Mouse (Mus musculus): ENCODE results near the gene Cdon. TPM values are rescaled to one million over a fixed set of nuclear protein-coding genes. Genes with fewer than 3 reads are reported as not detected.
A peak's percentile ranks its signal among the peaks of the same experiment; 100 is the strongest.
"Not testable (repeated sequence)": the region's sequence is repeated elsewhere in the genome, so short reads cannot be mapped to it uniquely, and the experiment has no call there.

Cdon gene
- polyA plus RNA-seq, 1 experiment from 2014 or later = 11.7 TPM

DNA sequence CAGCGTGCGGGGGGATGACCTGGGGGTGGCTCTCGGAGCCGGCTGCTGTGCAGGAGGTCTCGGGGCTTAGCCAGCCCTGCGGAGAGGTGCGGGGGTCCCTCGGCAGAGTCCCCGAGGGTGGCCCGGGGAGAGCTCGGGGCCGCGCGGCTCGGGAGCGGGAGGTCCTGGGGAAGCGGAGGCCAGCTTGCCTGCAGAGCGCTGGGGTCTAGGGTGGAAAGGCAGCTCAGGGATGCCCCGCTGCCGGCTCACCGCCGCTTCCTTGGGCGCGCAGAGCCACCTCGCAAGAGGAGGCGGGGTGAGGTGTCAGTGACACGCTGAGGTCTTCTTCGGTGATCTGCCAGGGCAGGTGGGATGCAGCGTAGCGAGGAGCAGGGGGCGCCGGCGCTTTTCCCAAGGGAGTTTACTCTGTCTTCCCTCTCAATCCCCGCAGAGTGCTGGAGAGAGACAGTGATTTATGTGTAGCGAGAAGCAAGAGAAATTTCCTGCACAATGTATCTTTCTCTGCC, 855 bp downstream of the Cdon start:
- Histone ChIP-seq H3K27me3 (ENCODE audit: insufficient read depth, poor library complexity, severe bottlenecking) (peaks cover 45% of the 10 kb centered on the region), H3K9me3 (no peaks in the 10 kb centered on the region), H3K27ac (peak overlapping the region; percentile 98), H3K36me3 (no peaks in the 10 kb centered on the region), H3K4me1 (replicated peaks) (peaks cover 55% of the 10 kb centered on the region), H3K4me3 (peak overlapping the region; percentile 85)
- under 1% methylated on average over 35 of the region's 35 CpGs for WGBS
- DNase-seq (ENCODE audit: low spot score) = no peak

DNA sequence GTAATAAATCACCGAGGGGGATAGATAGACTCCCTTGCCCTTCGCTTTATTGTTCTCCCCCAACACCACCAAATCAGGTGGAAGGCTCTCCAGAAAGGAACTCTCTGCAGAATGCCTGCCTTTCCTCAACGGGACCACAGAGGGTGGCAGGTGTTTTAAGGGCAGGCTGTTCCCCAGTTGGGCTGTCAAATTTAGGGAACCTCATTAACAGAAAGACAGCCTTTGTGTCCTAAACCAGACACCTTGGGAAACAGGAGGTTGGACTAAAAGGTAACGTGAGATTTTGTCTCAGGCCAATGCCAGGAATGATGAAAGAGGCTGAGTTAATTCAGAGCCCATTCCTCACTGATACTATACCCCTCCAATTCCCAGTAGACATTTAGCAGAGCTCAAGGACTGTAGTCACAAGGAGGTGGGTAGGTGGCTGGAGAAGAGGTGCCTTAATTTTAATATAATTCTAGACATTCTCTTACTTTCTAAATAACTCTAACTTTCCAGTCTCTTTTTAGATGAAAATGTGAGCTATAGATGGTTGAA, 1.5 kb downstream of the Cdon start:
- Histone ChIP-seq H3K27me3 (ENCODE audit: insufficient read depth, poor library complexity, severe bottlenecking) (peaks cover 42% of the 10 kb centered on the region), H3K4me3 (peak overlapping the region; percentile 85), H3K9me3 (no peaks in the 10 kb centered on the region), H3K4me1 (replicated peaks) (peaks cover 57% of the 10 kb centered on the region), H3K36me3 (no peaks in the 10 kb centered on the region), H3K27ac (peak overlapping the region; percentile 98)
- 3% methylated on average over 4 of the region's 4 CpGs for WGBS
- DNase-seq (ENCODE audit: low spot score) = no peak

DNA sequence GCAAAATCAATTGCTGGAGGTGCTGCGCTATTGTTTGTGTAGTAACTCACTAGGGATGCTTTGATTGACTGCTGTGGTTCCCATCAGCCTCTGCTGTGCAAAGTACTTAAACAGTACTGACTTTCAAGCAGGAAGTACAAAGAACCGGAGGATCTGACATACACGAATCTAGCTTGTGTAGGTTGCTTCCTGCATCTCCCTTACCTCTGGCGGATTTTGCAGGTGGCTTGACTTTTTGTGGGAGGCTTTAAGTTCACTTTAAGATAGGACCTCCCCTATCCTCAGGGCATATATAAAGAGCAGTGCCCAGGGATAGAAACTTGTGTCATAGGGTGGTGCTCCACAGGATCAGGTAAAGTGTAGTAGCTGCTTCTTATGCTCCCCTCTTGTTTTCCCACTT, 2.3 kb downstream of the Cdon start:
- Histone ChIP-seq H3K27ac (peak overlapping the region; percentile 98), H3K4me3 (peak overlapping the region; percentile 85), H3K4me1 (replicated peaks) (peaks cover 65% of the 10 kb centered on the region), H3K36me3 (no peaks in the 10 kb centered on the region), H3K27me3 (ENCODE audit: insufficient read depth, poor library complexity, severe bottlenecking) (peaks cover 37% of the 10 kb centered on the region), H3K9me3 (no peaks in the 10 kb centered on the region)
- 7% methylated on average over 4 of the region's 4 CpGs for WGBS
- DNase-seq (ENCODE audit: low spot score) = no peak

DNA sequence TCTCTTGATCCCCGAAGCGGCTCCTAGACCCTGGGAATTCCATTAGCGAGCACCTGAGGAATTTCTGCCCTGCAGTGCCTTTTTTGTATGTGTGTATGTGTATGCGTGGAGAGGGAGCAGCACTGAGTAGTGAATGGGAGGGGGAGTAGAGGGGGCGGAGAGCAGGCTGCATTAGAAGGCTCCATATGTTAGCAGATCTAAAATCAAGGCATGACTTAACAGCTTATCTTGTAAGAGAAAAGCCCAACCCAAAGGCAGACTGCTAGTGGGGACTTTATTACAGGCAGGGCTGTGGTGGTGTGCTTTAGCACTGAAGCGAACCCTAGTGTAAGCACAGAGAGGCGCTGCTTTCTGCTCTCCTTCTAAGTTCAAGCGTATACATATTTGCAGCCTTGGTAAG, 3.7 kb downstream of the Cdon start:
- Histone ChIP-seq H3K27ac (peak overlapping the region; percentile 57), H3K27me3 (ENCODE audit: insufficient read depth, poor library complexity, severe bottlenecking) (peaks cover 23% of the 10 kb centered on the region), H3K4me3 (peak overlapping the region; percentile 85), H3K4me1 (replicated peaks) (peaks cover 67% of the 10 kb centered on the region), H3K9me3 (no peaks in the 10 kb centered on the region), H3K36me3 (no peaks in the 10 kb centered on the region)
- peak; percentile 70 for DNase-seq (ENCODE audit: low spot score)
- WGBS = 8% methylated on average over 8 of the region's 8 CpGs

DNA sequence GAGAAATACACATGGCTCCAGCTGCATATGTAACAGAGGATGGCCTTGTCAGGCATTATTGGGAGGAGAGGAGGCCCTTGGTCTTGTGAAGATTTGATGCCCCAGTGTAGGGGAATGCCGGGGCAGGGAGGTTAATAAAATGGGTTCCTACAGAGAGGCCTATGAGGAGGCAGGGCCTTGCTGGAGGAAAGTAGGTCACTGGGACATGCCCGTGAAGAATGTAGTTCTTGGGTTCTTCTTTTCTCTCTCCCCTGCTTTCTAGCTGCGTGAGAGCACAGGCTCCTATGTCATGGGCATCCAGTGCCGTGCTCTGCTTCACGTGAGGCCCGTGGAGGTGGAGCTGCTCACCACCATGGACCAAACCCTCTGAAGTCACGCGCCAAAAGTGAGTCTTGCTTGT, 9.5 kb downstream of the Cdon start:
- WGBS = 84% methylated on average over 8 of the region's 8 CpGs

DNA sequence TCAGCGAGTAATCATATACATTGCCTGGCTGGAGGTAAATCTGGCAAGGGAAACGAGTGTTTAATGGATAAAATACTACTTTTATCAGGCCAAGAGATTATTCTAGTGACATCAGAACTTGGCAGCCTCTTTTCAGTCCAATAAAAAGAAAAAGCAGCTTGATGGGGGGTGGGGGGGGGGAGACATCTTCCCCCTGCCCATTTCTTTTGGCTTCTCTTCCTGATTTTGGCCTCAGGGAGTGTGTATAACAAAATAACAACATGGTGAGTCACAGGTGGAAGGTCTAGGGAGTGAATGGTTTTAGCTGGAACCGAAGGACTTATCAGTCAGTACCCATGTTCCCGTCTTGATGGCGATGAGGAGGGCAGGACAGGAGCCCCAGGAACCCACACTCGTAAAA, 10.5 kb downstream of the Cdon start:
- no peak overlapping the region for H3K27ac ChIP-seq
- peaks cover 67% of the 10 kb centered on the region for H3K4me1 ChIP-seq (replicated peaks)
- no peak overlapping the region for H3K4me3 ChIP-seq
- no peak for DNase-seq (ENCODE audit: low spot score)
- no peaks in the 10 kb centered on the region for H3K9me3 ChIP-seq
- peaks cover 13% of the 10 kb centered on the region for H3K27me3 ChIP-seq (ENCODE audit: insufficient read depth, poor library complexity, severe bottlenecking)
- H3K36me3 ChIP-seq = 0 out of 2 replicates have a peak, but pooled peaks cover 4% of the 10 kb centered on the region
- 82% methylated on average over 6 of the region's 6 CpGs for WGBS

More for the DNA sequence above, 9.5 kb downstream of the Cdon start:
- Histone ChIP-seq H3K27me3 (ENCODE audit: insufficient read depth, poor library complexity, severe bottlenecking) (peaks cover 18% of the 10 kb centered on the region), H3K36me3 (0 out of 2 replicates have a peak, but pooled peaks cover 4% of the 10 kb centered on the region), H3K9me3 (no peaks in the 10 kb centered on the region), H3K4me1 (replicated peaks) (peaks cover 68% of the 10 kb centered on the region), H3K4me3 (no peak overlapping the region), H3K27ac (no peak overlapping the region)
- no peak for DNase-seq (ENCODE audit: low spot score)

DNA sequence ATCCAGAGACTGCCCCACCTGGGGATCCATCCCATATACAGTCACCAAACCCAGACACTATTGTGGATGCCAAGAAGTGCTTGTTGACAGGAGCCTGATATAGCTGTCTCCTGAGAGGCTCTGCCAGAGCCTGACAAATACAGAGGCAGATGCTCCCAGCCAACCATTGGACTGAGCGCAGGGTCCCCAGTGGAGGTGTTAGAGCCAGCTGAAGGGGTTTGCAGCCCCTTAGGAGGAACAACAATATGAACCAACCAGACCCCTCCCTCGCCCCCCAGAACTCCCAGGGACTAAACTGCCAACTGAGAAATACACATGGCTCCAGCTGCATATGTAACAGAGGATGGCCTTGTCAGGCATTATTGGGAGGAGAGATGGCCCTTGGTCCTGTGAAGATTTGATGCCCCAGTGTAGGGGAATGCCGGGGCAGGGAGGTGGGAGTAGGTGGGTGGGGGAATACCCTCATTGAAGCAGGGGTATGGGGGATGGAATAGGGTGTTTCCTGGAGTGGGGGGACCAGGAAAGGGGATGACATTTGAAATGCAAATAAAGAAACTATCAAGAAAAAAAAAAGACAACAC, 11.9 kb downstream of the Cdon start:
- peaks cover 60% of the 10 kb centered on the region for H3K4me1 ChIP-seq (replicated peaks)
- DNase-seq (ENCODE audit: low spot score); H3K9me3 ChIP-seq; H3K27ac ChIP-seq; H3K36me3 ChIP-seq; H3K4me3 ChIP-seq: not testable (repeated sequence)
- 47% methylated on average over 3 of the region's 3 CpGs for WGBS
- H3K27me3 ChIP-seq (ENCODE audit: insufficient read depth, poor library complexity, severe bottlenecking) = peaks cover 17% of the 10 kb centered on the region; the same call in 1 of the 2 replicates

DNA sequence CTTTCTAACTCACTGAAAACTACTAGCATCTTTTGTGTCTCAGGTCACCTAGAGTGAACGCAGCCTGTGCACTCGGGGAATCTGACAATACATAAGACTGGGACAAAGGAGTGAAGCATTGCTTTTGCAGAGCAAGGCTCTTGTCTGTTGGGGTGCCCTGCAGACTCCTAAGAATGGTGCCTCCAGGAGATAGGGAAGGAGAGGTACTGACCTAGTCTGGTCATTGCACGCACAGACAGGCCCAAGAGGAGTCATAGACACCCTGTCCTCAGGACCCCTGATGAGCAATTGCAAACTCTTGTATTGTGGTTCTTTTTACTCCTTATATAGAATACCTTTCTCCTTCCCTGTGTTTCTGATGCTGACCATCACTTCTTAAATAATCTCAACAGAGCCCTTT, 13.4 kb downstream of the Cdon start:
- Histone ChIP-seq H3K27ac (no peak overlapping the region), H3K27me3 (ENCODE audit: insufficient read depth, poor library complexity, severe bottlenecking) (peaks cover 33% of the 10 kb centered on the region), H3K4me3 (no peak overlapping the region), H3K9me3 (no peaks in the 10 kb centered on the region), H3K36me3 (0 out of 2 replicates have a peak, but pooled peaks cover 4% of the 10 kb centered on the region), H3K4me1 (replicated peaks) (peaks cover 57% of the 10 kb centered on the region)
- no peak for DNase-seq (ENCODE audit: low spot score)
- WGBS = 25% methylated on average over 3 of the region's 3 CpGs

DNA sequence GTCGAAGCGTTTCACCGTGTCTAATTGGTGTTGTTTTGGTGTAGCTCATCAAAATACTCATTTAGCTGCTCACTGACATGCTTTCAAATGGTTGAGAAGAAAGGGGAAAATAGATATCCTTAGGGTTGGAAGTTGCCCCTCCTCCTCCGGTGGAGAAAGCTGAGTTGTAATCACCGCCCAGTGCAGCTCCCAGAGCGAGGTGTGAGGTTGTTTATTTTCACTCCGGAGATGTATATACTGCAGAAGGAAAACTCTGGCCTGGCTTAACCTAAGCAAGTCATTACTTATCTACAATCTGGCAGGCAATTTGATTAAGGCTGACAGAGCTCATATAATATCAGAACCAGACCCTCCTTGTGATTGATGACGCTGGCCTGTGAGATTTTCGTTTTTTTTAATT, 14.6 kb downstream of the Cdon start:
- Histone ChIP-seq H3K27me3 (ENCODE audit: insufficient read depth, poor library complexity, severe bottlenecking) (peaks cover 42% of the 10 kb centered on the region), H3K27ac (no peak overlapping the region), H3K4me1 (replicated peaks) (peaks cover 59% of the 10 kb centered on the region), H3K9me3 (no peaks in the 10 kb centered on the region), H3K4me3 (no peak overlapping the region), H3K36me3 (0 out of 2 replicates have a peak, but pooled peaks cover 4% of the 10 kb centered on the region)
- no peak for DNase-seq (ENCODE audit: low spot score)
- 26% methylated on average over 9 of the region's 9 CpGs for WGBS

DNA sequence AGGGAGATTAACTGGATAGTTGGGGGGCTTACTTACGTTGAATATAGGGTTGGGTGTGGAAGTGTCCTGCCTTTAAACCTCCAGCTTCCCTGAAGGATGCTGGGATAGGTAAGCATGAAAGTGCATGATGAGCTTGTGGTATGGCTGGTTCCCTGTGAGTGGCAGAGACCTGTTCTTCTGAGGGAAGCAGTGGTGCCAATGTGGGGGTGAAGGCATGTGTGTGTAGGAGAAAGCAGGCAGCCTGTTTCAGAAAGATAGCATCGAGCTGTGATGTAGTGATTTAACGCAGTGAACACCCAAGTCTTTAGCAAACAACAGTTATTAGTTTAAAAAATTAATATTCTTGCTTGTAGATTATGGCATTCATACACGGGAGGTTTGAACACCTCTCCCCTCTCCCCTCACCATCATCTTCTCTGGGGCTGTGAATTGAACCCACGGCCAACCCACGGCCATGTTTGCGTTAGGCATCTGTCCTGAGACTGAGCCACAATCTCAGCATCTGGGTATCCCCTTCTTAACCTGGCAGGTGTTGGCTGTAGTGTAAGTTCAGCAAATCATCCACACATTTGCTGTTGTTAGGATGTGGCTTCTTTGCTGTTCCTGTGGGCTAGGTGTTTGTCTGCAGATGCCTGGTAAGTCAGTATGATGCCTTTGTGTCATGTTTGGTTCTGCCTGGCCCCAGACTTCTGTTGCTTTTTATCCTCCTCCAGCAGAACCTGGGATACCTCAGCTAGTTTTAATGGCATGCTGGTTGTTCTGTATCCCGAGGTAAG, 17.5 kb downstream of the Cdon start:
- WGBS = 90% methylated on average over 8 of the region's 8 CpGs
- no peak overlapping the region for H3K4me3 ChIP-seq
- H3K4me1 ChIP-seq (replicated peaks) = peaks cover 60% of the 10 kb centered on the region
- H3K27me3 ChIP-seq (ENCODE audit: insufficient read depth, poor library complexity, severe bottlenecking) = peaks cover 50% of the 10 kb centered on the region
- no peaks in the 10 kb centered on the region for H3K9me3 ChIP-seq
- H3K36me3 ChIP-seq = no peaks in the 10 kb centered on the region
- no peak for DNase-seq (ENCODE audit: low spot score)
- H3K27ac ChIP-seq = no peak overlapping the region

DNA sequence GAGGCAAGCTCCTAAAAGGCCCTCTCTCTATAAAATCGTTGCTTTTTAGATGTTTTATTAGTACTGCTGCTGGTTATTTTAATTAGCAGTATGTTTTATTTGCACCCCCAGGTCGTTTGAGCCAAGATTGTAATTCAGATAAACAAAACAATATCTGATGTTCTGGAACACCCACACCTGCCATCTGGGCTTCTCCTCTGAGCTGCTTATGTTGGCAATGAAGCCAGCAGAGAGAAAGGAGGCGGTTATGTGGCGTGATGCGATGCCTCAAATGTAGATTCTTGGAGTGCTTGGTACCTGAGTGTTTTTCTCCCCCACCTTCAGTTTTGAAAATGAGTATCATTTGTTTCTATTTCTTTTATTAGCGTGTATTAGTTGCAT, 18.1 kb downstream of the Cdon start:
- Histone ChIP-seq H3K36me3 (no peaks in the 10 kb centered on the region), H3K27me3 (ENCODE audit: insufficient read depth, poor library complexity, severe bottlenecking) (peaks cover 55% of the 10 kb centered on the region), H3K4me3 (no peak overlapping the region), H3K27ac (no peak overlapping the region), H3K4me1 (replicated peaks) (peaks cover 60% of the 10 kb centered on the region), H3K9me3 (no peaks in the 10 kb centered on the region)
- DNase-seq (ENCODE audit: low spot score) = no peak
- 83% methylated on average over 6 of the region's 6 CpGs for WGBS

DNA sequence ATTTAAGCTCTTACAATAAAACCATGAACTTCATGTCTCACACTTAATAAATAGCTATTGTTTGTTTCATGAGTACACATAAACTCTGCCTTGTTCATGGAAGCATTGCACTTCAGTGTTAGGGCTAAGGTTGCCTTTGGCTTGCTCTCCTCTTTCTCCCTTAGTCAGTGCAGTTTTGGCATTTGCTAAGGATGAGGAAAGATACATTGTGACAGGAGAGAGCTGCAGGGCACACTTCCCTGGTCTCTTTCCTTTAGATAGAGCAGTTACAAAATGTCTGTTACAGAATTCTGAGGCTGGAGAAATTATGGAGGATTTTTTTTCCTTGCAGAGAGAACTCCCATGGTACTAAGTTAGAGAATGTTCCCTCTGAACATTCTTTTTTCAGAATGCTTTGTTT, 18.8 kb downstream of the Cdon start:
- Histone ChIP-seq H3K4me1 (replicated peaks) (peaks cover 60% of the 10 kb centered on the region), H3K9me3 (no peaks in the 10 kb centered on the region), H3K36me3 (peaks cover 2% of the 10 kb centered on the region; the same call in 1 of the 2 replicates), H3K27me3 (ENCODE audit: insufficient read depth, poor library complexity, severe bottlenecking) (peaks cover 62% of the 10 kb centered on the region), H3K4me3 (no peak overlapping the region), H3K27ac (no peak overlapping the region)
- DNase-seq (ENCODE audit: low spot score) = no peak

DNA sequence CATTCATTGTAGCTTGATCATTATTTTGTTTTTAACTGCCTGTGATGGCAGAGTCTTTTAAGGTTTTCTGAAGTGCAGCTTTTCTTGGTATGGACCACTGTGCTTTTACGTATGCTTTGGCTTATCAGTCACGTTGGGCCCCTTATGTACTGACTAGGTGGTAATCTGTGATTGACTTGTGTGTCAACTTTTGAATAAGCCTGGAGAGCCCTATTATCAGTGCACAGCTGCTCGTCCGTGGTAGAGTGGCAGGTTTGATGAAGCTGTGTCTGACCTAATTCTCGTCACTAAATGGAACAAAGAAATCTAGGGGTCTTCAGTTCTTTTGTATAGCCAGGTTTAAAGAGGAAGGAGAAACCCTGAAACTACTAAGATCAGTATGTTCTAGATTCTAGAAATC, 21.5 kb downstream of the Cdon start:
- peaks cover 50% of the 10 kb centered on the region for H3K4me1 ChIP-seq (replicated peaks)
- H3K27ac ChIP-seq = no peak overlapping the region
- WGBS = 13% methylated on average over 5 of the region's 5 CpGs
- H3K4me3 ChIP-seq = no peak overlapping the region
- peaks cover 17% of the 10 kb centered on the region for H3K36me3 ChIP-seq
- H3K9me3 ChIP-seq = no peaks in the 10 kb centered on the region
- DNase-seq (ENCODE audit: low spot score) = peak; percentile 25
- peaks cover 76% of the 10 kb centered on the region for H3K27me3 ChIP-seq (ENCODE audit: insufficient read depth, poor library complexity, severe bottlenecking)

Data from hindbrain, embryonic 10.5 days (tissue).